Mouse (Mus musculus): ENCODE measurements around the gene Rmi2. TPM values are rescaled to one million over a fixed set of nuclear protein-coding genes. Genes with fewer than 3 reads are reported as not detected.
"Not testable (repeated sequence)": the region's sequence is repeated elsewhere in the genome, so short reads cannot be mapped to it uniquely, and the experiment has no call there.

Rmi2 gene
- total and polyA plus RNA-seq, 2 experiments from 2014 or later = 0.35 to 0.76 TPM

DNA sequence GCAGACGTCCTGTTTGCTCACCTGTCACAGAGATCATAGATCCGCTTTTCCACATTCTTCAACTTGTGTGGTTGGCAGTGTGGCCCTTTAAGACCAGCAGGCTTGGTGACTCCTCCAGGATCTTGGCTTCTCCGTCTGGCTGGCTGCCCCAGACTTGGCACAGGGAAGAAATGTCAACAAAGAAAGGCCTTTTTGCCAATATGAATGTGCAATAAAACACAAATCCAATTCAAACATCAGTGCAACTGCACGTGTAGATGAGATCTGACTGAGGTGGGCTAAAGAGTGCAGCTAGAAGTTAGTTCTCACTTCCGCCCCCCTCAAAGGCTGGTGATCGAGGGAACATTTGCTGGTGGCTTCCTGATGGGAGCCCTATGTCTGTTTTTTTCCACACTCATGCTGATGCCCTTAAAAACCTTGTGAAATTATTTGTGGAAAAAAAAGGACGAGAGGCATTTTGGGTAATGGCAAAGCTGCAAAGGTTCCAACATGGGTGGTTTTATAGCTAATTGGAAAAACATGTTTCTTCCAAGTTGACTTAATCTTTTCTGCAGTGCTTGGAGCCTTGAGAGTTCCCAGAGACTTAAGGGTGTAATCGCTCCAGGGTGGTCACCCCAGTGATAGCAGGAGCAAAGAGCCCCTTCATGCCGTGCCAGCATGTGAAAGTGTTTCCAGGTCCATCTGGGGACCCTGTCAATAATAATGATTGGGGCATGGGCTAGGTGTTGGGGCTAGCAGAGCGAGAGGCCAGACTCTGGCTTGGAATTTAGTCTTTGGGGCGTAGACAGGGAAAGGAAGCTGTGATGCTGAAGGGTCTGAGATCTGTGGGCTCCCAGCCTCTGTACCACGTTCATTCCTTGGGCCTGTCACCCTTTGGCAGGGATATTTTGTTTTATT, 15.4 kb downstream of the Rmi2 start:
- Histone ChIP-seq H3K4me1 (ENCODE audit: insufficient read depth) (no peaks in the 10 kb centered on the region), H3K27ac (ENCODE audit: low read depth, low read length) (no peak overlapping the region), H3K27me3 (ENCODE audit: insufficient read depth, low read length) (no peaks in the 10 kb centered on the region), H3K4me2 (ENCODE audit: low read depth) (no peak overlapping the region), H3K36me3 (ENCODE audit: insufficient read depth) (no peaks in the 10 kb centered on the region), H3K4me3 (ENCODE audit: low read depth, low read length) (no peak overlapping the region), H3K9me3 (ENCODE audit: low read length) (no peaks in the 10 kb centered on the region), H3K9ac (no peak overlapping the region)
- DNase-seq = peak; percentile 58
- WGBS = 45% methylated on average over 12 of the region's 12 CpGs
- TF ChIP-seq CTCF (IDR thresholded peaks at IDR 0.05; ENCODE audit: low read depth) = no peak
- peak; percentile 20; the same call in 1 of the 2 replicates for ATAC-seq

GRCm38 (mm10) chr16:10850905-10851304, 16.0 kb downstream of the Rmi2 start:
- TF ChIP-seq CTCF (IDR thresholded peaks at IDR 0.05; ENCODE audit: low read depth) = no peak
- 36% methylated on average over 4 of the region's 4 CpGs for WGBS
- no peaks in the 10 kb centered on the region for H3K27me3 ChIP-seq (ENCODE audit: insufficient read depth, low read length)
- no peak overlapping the region for H3K9ac ChIP-seq
- no peak for ATAC-seq
- no peaks in the 10 kb centered on the region for H3K36me3 ChIP-seq (ENCODE audit: insufficient read depth)
- H3K4me2 ChIP-seq (ENCODE audit: low read depth) = no peak overlapping the region
- no peak for DNase-seq
- H3K4me1 ChIP-seq (ENCODE audit: insufficient read depth) = no peaks in the 10 kb centered on the region
- no peaks in the 10 kb centered on the region for H3K9me3 ChIP-seq (ENCODE audit: low read length)
- H3K27ac ChIP-seq (ENCODE audit: low read depth, low read length) = no peak overlapping the region
- no peak overlapping the region for H3K4me3 ChIP-seq (ENCODE audit: low read depth, low read length)

DNA sequence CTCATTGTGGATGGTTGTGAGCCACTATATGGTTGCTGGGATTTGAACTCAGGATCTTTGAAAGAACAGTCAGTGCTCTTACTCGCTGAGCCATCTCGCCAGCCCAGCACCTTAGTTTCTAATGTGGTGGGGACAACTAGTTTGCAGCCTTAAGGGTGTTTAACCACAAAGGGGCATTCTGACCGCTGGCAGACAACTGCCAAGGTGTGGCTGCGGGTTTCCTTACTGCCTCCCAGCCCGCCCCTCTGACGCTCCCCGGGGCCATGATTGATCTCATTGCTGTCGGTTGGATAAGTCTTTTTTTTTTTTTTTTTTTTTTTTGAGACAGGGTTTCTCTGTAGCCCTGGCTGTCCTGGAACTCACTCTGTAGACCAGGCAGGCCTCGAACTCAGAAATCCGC, 17.4 kb downstream of the Rmi2 start:
- H3K27ac ChIP-seq (ENCODE audit: low read depth, low read length); DNase-seq; H3K9ac ChIP-seq; H3K27me3 ChIP-seq (ENCODE audit: insufficient read depth, low read length); H3K9me3 ChIP-seq (ENCODE audit: low read length); H3K4me1 ChIP-seq (ENCODE audit: insufficient read depth); H3K4me3 ChIP-seq (ENCODE audit: low read depth, low read length); ATAC-seq; H3K4me2 ChIP-seq (ENCODE audit: low read depth); H3K36me3 ChIP-seq (ENCODE audit: insufficient read depth): not testable (repeated sequence)
- WGBS = 92% methylated on average over 10 of the region's 10 CpGs

DNA sequence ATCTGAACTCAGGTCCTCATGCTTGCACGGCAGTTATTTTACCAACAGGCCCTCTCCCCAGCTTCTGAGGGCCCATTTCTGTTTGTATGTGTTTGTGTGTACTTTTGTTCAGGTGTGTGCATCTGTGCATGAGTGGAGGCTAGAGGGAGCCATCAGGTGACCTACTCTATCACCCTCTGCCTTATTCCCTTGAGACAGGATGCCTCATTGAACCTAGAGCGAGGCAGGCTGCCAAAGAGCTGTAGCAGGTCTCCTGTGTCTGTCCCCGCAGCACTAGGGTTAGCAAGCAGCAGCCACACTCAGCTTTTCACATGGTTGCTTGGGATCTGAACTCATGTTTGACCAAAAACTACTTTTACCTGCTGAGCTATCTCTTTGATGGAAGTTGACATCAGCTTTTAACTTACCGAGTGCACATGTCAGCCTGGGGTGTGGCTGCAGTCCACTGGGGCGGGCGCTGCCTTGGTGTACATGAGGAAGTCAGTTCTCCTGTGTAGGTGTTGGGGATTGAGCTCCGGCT, 24.9 kb downstream of the Rmi2 start:
- WGBS = 95% methylated on average over 7 of the region's 7 CpGs
- H3K27ac ChIP-seq (ENCODE audit: low read depth, low read length) = no peak overlapping the region

GRCm38 (mm10) chr16:10861408-10861807, 26.5 kb downstream of the Rmi2 start:
- no peak for TF ChIP-seq CTCF (IDR thresholded peaks at IDR 0.05; ENCODE audit: low read depth)
- no peaks in the 10 kb centered on the region for H3K9me3 ChIP-seq (ENCODE audit: low read length)
- WGBS = 59% methylated on average over 3 of the region's 3 CpGs
- H3K4me2 ChIP-seq (ENCODE audit: low read depth) = no peak overlapping the region
- no peak for ATAC-seq
- no peaks in the 10 kb centered on the region for H3K27me3 ChIP-seq (ENCODE audit: insufficient read depth, low read length)
- no peak overlapping the region for H3K27ac ChIP-seq (ENCODE audit: low read depth, low read length)
- H3K36me3 ChIP-seq (ENCODE audit: insufficient read depth) = no peaks in the 10 kb centered on the region
- H3K9ac ChIP-seq = no peak overlapping the region
- no peak overlapping the region for H3K4me3 ChIP-seq (ENCODE audit: low read depth, low read length)
- H3K4me1 ChIP-seq (ENCODE audit: insufficient read depth) = no peaks in the 10 kb centered on the region
- no peak for DNase-seq

More for the DNA sequence above, 24.9 kb downstream of the Rmi2 start:
- Histone ChIP-seq H3K4me2 (ENCODE audit: low read depth) (no peak overlapping the region), H3K4me1 (ENCODE audit: insufficient read depth) (no peaks in the 10 kb centered on the region), H3K27me3 (ENCODE audit: insufficient read depth, low read length) (no peaks in the 10 kb centered on the region), H3K36me3 (ENCODE audit: insufficient read depth) (no peaks in the 10 kb centered on the region), H3K4me3 (ENCODE audit: low read depth, low read length) (no peak overlapping the region), H3K9me3 (ENCODE audit: low read length) (no peaks in the 10 kb centered on the region), H3K9ac (no peak overlapping the region)
- TF ChIP-seq CTCF (IDR thresholded peaks at IDR 0.05; ENCODE audit: low read depth) = no peak
- ATAC-seq (no peak), DNase-seq (no peak)

DNA sequence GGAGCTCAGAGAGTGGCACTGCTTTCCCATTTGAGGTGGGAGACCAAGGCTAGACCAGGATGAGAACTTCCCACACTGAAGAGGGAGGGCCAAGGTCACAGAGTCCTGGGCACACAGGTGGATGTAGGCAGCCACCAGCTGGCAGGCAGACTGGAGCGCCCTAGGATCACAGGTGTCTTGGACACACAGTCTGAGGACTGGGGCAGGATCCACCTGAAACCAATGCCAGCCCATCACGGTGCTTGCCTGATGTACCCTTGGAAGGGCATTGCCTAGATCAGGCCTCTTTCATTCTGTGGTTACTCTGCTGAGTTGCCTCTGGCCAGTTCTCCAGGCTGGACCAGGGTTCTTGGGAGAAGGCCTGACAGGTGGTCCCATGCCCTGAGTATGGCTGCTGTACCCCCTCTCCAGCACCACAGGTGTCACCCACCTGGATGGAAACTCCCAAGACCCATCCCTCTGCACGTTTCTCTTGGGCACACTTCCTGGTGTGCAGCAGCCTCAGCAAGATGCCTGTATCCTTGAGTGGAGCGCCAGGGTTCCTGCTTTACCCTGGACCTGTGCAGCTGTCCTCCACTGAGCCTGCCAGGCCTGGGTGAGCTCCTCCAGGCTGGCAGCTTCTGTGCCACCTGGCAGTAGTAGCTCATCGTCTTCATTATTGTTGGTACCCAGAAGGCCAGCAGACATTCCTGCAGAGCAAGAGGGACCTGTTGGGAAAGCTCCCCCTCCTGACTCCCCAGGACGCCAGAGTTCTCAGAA, 30.2 kb downstream of the Rmi2 start:
- Histone ChIP-seq H3K4me1 (ENCODE audit: insufficient read depth) (no peaks in the 10 kb centered on the region), H3K36me3 (ENCODE audit: insufficient read depth) (no peaks in the 10 kb centered on the region), H3K9ac (no peak overlapping the region), H3K4me3 (ENCODE audit: low read depth, low read length) (no peak overlapping the region), H3K9me3 (ENCODE audit: low read length) (no peaks in the 10 kb centered on the region), H3K4me2 (ENCODE audit: low read depth) (no peak overlapping the region), H3K27me3 (ENCODE audit: insufficient read depth, low read length) (no peaks in the 10 kb centered on the region), H3K27ac (ENCODE audit: low read depth, low read length) (no peak overlapping the region)
- WGBS = 85% methylated on average over 6 of the region's 6 CpGs
- no peak for TF ChIP-seq CTCF (IDR thresholded peaks at IDR 0.05; ENCODE audit: low read depth)
- no peak for ATAC-seq
- DNase-seq = no peak

GRCm38 (mm10) chr16:10865592-10865987, 30.7 kb downstream of the Rmi2 start:
- DNase-seq = no peak
- no peak overlapping the region for H3K9ac ChIP-seq
- no peaks in the 10 kb centered on the region for H3K27me3 ChIP-seq (ENCODE audit: insufficient read depth, low read length)
- no peak overlapping the region for H3K4me3 ChIP-seq (ENCODE audit: low read depth, low read length)
- no peak for TF ChIP-seq CTCF (IDR thresholded peaks at IDR 0.05; ENCODE audit: low read depth)
- H3K4me1 ChIP-seq (ENCODE audit: insufficient read depth) = no peaks in the 10 kb centered on the region
- H3K9me3 ChIP-seq (ENCODE audit: low read length) = no peaks in the 10 kb centered on the region
- ATAC-seq = no peak
- no peak overlapping the region for H3K4me2 ChIP-seq (ENCODE audit: low read depth)
- no peaks in the 10 kb centered on the region for H3K36me3 ChIP-seq (ENCODE audit: insufficient read depth)
- no peak overlapping the region for H3K27ac ChIP-seq (ENCODE audit: low read depth, low read length)

All from forebrain, postnatal 0 days (tissue).